Mouse (Mus musculus) spleen, adult 2 months (tissue): Measurements from ENCODE around the gene Dnajc7.

Source experiments
- CTCF ChIP-seq: fragments of 200-500 bp; IDR thresholded peaks from 2 replicates; pipeline ENCODE4 v1.5.1; 2011; ENCODE audit warnings: mild to moderate bottlenecking, inconsistent platforms; ENCODE audit not compliant: insufficient read depth, insufficient read length, insufficient replicate concordance; ENCODE audit errors: extremely low read depth
- POLR2A ChIP-seq: fragments of 200-500 bp; IDR thresholded peaks from 2 replicates; pipeline ENCODE4 v1.6.1; 2011; ENCODE audit warnings: low read depth, low read length, inconsistent platforms

- TF ChIP-seq CTCF: no peak
- TF ChIP-seq POLR2A: no peak
These were observed 40.7 kb downstream of the Dnajc7 start for GRCm38 (mm10) chr11:100579116-100579799.
